Mouse (Mus musculus): ENCODE data around the gene Trpv5. TPM values are rescaled to one million over a fixed set of nuclear protein-coding genes. Genes with fewer than 3 reads are reported as not detected.

Trpv5 gene
- total and polyA plus RNA-seq, 3 experiments = not detected

DNA sequence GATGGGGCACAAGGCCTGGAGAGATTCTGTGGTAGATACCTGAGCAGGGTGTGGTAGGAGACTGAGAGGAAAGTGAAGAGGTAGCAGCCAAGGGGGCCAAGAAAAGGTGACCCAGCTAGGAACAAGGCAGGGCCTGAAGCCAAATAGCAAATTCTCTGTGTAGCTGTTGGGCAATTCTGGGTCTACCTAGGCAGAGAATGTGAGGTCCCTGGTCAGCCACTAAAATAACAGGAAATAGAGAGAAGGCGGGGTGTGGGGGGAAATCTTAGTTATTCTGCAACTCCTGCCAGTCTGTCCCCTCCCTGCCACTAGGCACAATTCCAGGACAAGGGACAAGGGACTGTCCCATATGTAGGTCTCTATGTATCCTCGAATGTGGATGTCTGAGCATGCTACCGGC, 37.3 kb downstream of the Trpv5 start:
- Histone ChIP-seq H3K79me2 (replicated peaks; ENCODE audit: control insufficient read depth, extremely low read depth, insufficient read depth, poor library complexity, severe bottlenecking) (no peaks in the 10 kb centered on the region), H3K27ac (ENCODE audit: insufficient read depth, low read depth) (no peak overlapping the region), H3K9ac (ENCODE audit: insufficient read depth, low read depth) (no peak overlapping the region), H3K27me3 (replicated peaks) (no peaks in the 10 kb centered on the region), H3K4me1 (ENCODE audit: control insufficient read depth in 1 of 2, insufficient read depth in 2 of 2) (no peaks in the 10 kb centered on the region), H3K4me3 (replicated peaks in 1 of 3; ENCODE audit: low read depth in 2 of 3, low read length in 2 of 3, poor library complexity in 1 of 3) (no peak overlapping the region), H3K4me2 (ENCODE audit: insufficient read depth, low read depth, poor library complexity, severe bottlenecking) (no peak overlapping the region), H3K36me3 (replicated peaks in 1 of 2; ENCODE audit: control insufficient read depth in 1 of 2, insufficient read depth in 1 of 2, low read length in 1 of 2) (no peaks in the 10 kb centered on the region), H3K9me3 (replicated peaks; ENCODE audit: low read length) (no peaks in the 10 kb centered on the region)
- DNase-seq (ENCODE audit: extremely low read depth) = no peak
- dilution Hi-C loops (cut with MboI; ENCODE audit: extremely low pct_ligation_motif_present, extremely low pct_unique_long_range_greater_than_20kb, low sequenced_read_pairs) = no loop called here
- no peak for TF ChIP-seq POLR2A (IDR thresholded peaks at IDR 0.05; ENCODE audit: low read depth, low read length)
- no peak for TF ChIP-seq NRF1 (IDR thresholded peaks at IDR 0.05; ENCODE audit: low read depth, low read length)
- no peak for TF ChIP-seq KAT2A (IDR thresholded peaks at IDR 0.05; ENCODE audit: insufficient replicate concordance, low read length)
- no peak for TF ChIP-seq USF2 (conservative IDR thresholded peaks at IDR 0.05; ENCODE audit: low read depth, low read length)
- TF ChIP-seq ETS1 (conservative IDR thresholded peaks at IDR 0.05; ENCODE audit: low read depth, low read length) = no peak
- TF ChIP-seq SIN3A (IDR thresholded peaks at IDR 0.05; ENCODE audit: low read length) = no peak
- in situ Hi-C loops (cut with MboI; ENCODE audit: low pct_ligation_motif_present, low pct_unique_long_range_greater_than_20kb, low sequenced_read_pairs) = no loop called here

- Histone ChIP-seq H3K4me3 (replicated peaks in 1 of 3; ENCODE audit: low read depth in 2 of 3, low read length in 2 of 3, poor library complexity in 1 of 3) (no peak overlapping the region), H3K79me2 (replicated peaks; ENCODE audit: control insufficient read depth, extremely low read depth, insufficient read depth, poor library complexity, severe bottlenecking) (no peaks in the 10 kb centered on the region), H3K4me2 (ENCODE audit: insufficient read depth, low read depth, poor library complexity, severe bottlenecking) (no peak overlapping the region), H3K36me3 (replicated peaks in 1 of 2; ENCODE audit: control insufficient read depth in 1 of 2, insufficient read depth in 1 of 2, low read length in 1 of 2) (no peaks in the 10 kb centered on the region), H3K9me3 (replicated peaks; ENCODE audit: low read length) (no peaks in the 10 kb centered on the region), H3K9ac (ENCODE audit: insufficient read depth, low read depth) (no peak overlapping the region), H3K27me3 (replicated peaks) (no peaks in the 10 kb centered on the region), H3K27ac (ENCODE audit: insufficient read depth, low read depth) (no peak overlapping the region), H3K4me1 (ENCODE audit: control insufficient read depth in 1 of 2, insufficient read depth in 2 of 2) (no peaks in the 10 kb centered on the region)
- dilution Hi-C loops (cut with MboI; ENCODE audit: extremely low pct_ligation_motif_present, extremely low pct_unique_long_range_greater_than_20kb, low sequenced_read_pairs) = no loop called here
- no peak for DNase-seq (ENCODE audit: extremely low read depth)
- TF ChIP-seq NELFE (IDR thresholded peaks at IDR 0.05; ENCODE audit: low read depth, low read length) = no peak
- TF ChIP-seq ELF1 (IDR thresholded peaks at IDR 0.05; ENCODE audit: low read depth, low read length) = no peak
- no peak for TF ChIP-seq MAZ (IDR thresholded peaks at IDR 0.05; ENCODE audit: low read depth, low read length)
- no peak for TF ChIP-seq PAX5 (IDR thresholded peaks at IDR 0.05; ENCODE audit: low read length)
- no peak for TF ChIP-seq EP300 (IDR thresholded peaks at IDR 0.05; ENCODE audit: low read length)
- TF ChIP-seq RAD21 (IDR thresholded peaks at IDR 0.05; ENCODE audit: low read depth, low read length) = no peak
- no peak for TF ChIP-seq ETS1 (conservative IDR thresholded peaks at IDR 0.05; ENCODE audit: low read depth, low read length)
- TF ChIP-seq ZNF384 (IDR thresholded peaks at IDR 0.05; ENCODE audit: low read depth, low read length) = no peak
- TF ChIP-seq MAX (IDR thresholded peaks at IDR 0.05; ENCODE audit: low read length) = no peak
- TF ChIP-seq SIN3A (IDR thresholded peaks at IDR 0.05; ENCODE audit: low read length) = no peak
- no peak for TF ChIP-seq HCFC1 (IDR thresholded peaks at IDR 0.05; ENCODE audit: low read depth, low read length)
- no peak for TF ChIP-seq BHLHE40 (IDR thresholded peaks at IDR 0.05; ENCODE audit: low read depth, low read length)
- TF ChIP-seq IRF4 (IDR thresholded peaks at IDR 0.05; ENCODE audit: low read depth, low read length) = no peak
- in situ Hi-C loops (cut with MboI; ENCODE audit: low pct_ligation_motif_present, low pct_unique_long_range_greater_than_20kb, low sequenced_read_pairs) = no loop called here
Observed at GRCm38 (mm10) chr6:41642765-41643164, 37.8 kb downstream of the Trpv5 start.

Data from CH12.LX (cell line).